Mouse (Mus musculus): ENCODE results near the gene Arfgef2. TPM values are rescaled to one million over a fixed set of nuclear protein-coding genes. Genes with fewer than 3 reads are reported as not detected.
A peak's percentile ranks its signal among the peaks of the same experiment; 100 is the strongest.

Arfgef2 gene
- polyA plus RNA-seq (2015; fragmentation: Nextera tagmentation; extraction: Ambion mirVana), result 2.9 and 3.0 TPM in 2 replicates

- Histone ChIP-seq H3K4me3 (peak within 1 kb of the TSS; percentile 76), H3K4me1 (peaks cover 8% of the 10 kb centered on the region; the same call in 1 of the 2 replicates), H3K36me3 (no peaks in the 10 kb centered on the region), H3K4me2 (replicated peaks) (peak within 1 kb of the TSS; percentile 84), H3K9ac (replicated peaks) (peak within 1 kb of the TSS; percentile 74), H3K27ac (replicated peaks) (peak within 1 kb of the TSS; percentile 56), H3K9me3 (no peaks in the 10 kb centered on the region), H3K27me3 (no peaks in the 10 kb centered on the region)
- peak; percentile 89 for ATAC-seq (replicated peaks)
- under 1% methylated on average over 76 of the region's 76 CpGs for WGBS
Observed at GRCm38 (mm10) chr2:166805250-166806172, at the start of gene Arfgef2. Gene Arfgef2, plus strand, starts transcription at chr2:166805588.

- Histone ChIP-seq H3K27ac (replicated peaks) (no peak overlapping the region), H3K9me3 (no peaks in the 10 kb centered on the region), H3K9ac (replicated peaks) (no peak overlapping the region), H3K36me3 (no peaks in the 10 kb centered on the region), H3K4me1 (no peaks in the 10 kb centered on the region), H3K27me3 (no peaks in the 10 kb centered on the region), H3K4me3 (no peak overlapping the region), H3K4me2 (replicated peaks) (no peak overlapping the region)
- WGBS, result 30% methylated on average over 3 of the region's 3 CpGs
- ATAC-seq (replicated peaks), result no peak
Observed at GRCm38 (mm10) chr2:166757969-166758368, 47.4 kb upstream of the Arfgef2 start.

- Histone ChIP-seq H3K4me2 (replicated peaks) (no peak overlapping the region), H3K27ac (replicated peaks) (peak overlapping the region; percentile 52), H3K9ac (replicated peaks) (no peak overlapping the region), H3K9me3 (no peaks in the 10 kb centered on the region), H3K4me1 (peaks cover 12% of the 10 kb centered on the region; the same call in 1 of the 2 replicates), H3K36me3 (no peaks in the 10 kb centered on the region), H3K4me3 (no peak overlapping the region), H3K27me3 (no peaks in the 10 kb centered on the region)
- no peak for ATAC-seq (replicated peaks)
- 34% methylated on average over 5 of the region's 5 CpGs for WGBS
Observed at GRCm38 (mm10) chr2:166764051-166764450, 41.3 kb upstream of the Arfgef2 start.

GRCm38 (mm10) chr2:166767591-166767990, 37.8 kb upstream of the Arfgef2 start:
- Histone ChIP-seq H3K27ac (replicated peaks) (no peak overlapping the region), H3K9ac (replicated peaks) (no peak overlapping the region), H3K9me3 (no peaks in the 10 kb centered on the region), H3K27me3 (no peaks in the 10 kb centered on the region), H3K4me1 (peaks cover 12% of the 10 kb centered on the region; the same call in 1 of the 2 replicates), H3K4me2 (replicated peaks) (no peak overlapping the region), H3K4me3 (no peak overlapping the region), H3K36me3 (no peaks in the 10 kb centered on the region)
- no peak for ATAC-seq (replicated peaks)
- WGBS, result 76% methylated on average over 9 of the region's 9 CpGs

GRCm38 (mm10) chr2:166771396-166771795, 34.0 kb upstream of the Arfgef2 start:
- no peaks in the 10 kb centered on the region for H3K9me3 ChIP-seq
- no peak overlapping the region for H3K9ac ChIP-seq (replicated peaks)
- 65% methylated on average over 11 of the region's 11 CpGs for WGBS
- H3K36me3 ChIP-seq, result no peaks in the 10 kb centered on the region
- no peaks in the 10 kb centered on the region for H3K27me3 ChIP-seq
- H3K27ac ChIP-seq (replicated peaks), result no peak overlapping the region
- no peaks in the 10 kb centered on the region for H3K4me1 ChIP-seq
- no peak overlapping the region for H3K4me3 ChIP-seq
- ATAC-seq (replicated peaks), result no peak
- H3K4me2 ChIP-seq (replicated peaks), result no peak overlapping the region

- H3K4me3 ChIP-seq, result no peak overlapping the region
- H3K9ac ChIP-seq (replicated peaks), result no peak overlapping the region
- H3K36me3 ChIP-seq, result no peaks in the 10 kb centered on the region
- no peak for ATAC-seq (replicated peaks)
- WGBS, result 77% methylated on average over 10 of the region's 10 CpGs
- H3K4me1 ChIP-seq, result no peaks in the 10 kb centered on the region
- no peaks in the 10 kb centered on the region for H3K9me3 ChIP-seq
- no peak overlapping the region for H3K27ac ChIP-seq (replicated peaks)
- no peak overlapping the region for H3K4me2 ChIP-seq (replicated peaks)
- H3K27me3 ChIP-seq, result no peaks in the 10 kb centered on the region
Observed at GRCm38 (mm10) chr2:166773587-166773986, 31.8 kb upstream of the Arfgef2 start.

GRCm38 (mm10) chr2:166774275-166774674, 31.1 kb upstream of the Arfgef2 start:
- no peak overlapping the region for H3K4me3 ChIP-seq
- no peak overlapping the region for H3K9ac ChIP-seq (replicated peaks)
- H3K4me2 ChIP-seq (replicated peaks), result no peak overlapping the region
- no peaks in the 10 kb centered on the region for H3K4me1 ChIP-seq
- H3K27ac ChIP-seq (replicated peaks), result no peak overlapping the region
- no peak for ATAC-seq (replicated peaks)
- no peaks in the 10 kb centered on the region for H3K9me3 ChIP-seq
- WGBS, result 78% methylated on average over 10 of the region's 10 CpGs
- no peaks in the 10 kb centered on the region for H3K27me3 ChIP-seq
- no peaks in the 10 kb centered on the region for H3K36me3 ChIP-seq

GRCm38 (mm10) chr2:166775357-166775893, 30.0 kb upstream of the Arfgef2 start:
- no peak overlapping the region for H3K9ac ChIP-seq (replicated peaks)

GRCm38 (mm10) chr2:166776272-166776671, 29.1 kb upstream of the Arfgef2 start:
- H3K27ac ChIP-seq (replicated peaks), result no peak overlapping the region
- H3K9me3 ChIP-seq, result no peaks in the 10 kb centered on the region
- no peak overlapping the region for H3K9ac ChIP-seq (replicated peaks)
- H3K4me2 ChIP-seq (replicated peaks), result no peak overlapping the region
- ATAC-seq (replicated peaks), result no peak
- no peaks in the 10 kb centered on the region for H3K27me3 ChIP-seq
- WGBS, result 29% methylated on average over 2 of the region's 2 CpGs
- no peak overlapping the region for H3K4me3 ChIP-seq
- no peaks in the 10 kb centered on the region for H3K36me3 ChIP-seq
- no peaks in the 10 kb centered on the region for H3K4me1 ChIP-seq

More at GRCm38 (mm10) chr2:166775357-166775893, 30.0 kb upstream of the Arfgef2 start:
- H3K27me3 ChIP-seq, result no peaks in the 10 kb centered on the region
- H3K4me3 ChIP-seq, result no peak overlapping the region
- H3K27ac ChIP-seq (replicated peaks), result no peak overlapping the region
- no peak overlapping the region for H3K4me2 ChIP-seq (replicated peaks)
- 72% methylated on average over 11 of the region's 11 CpGs for WGBS
- no peaks in the 10 kb centered on the region for H3K9me3 ChIP-seq
- H3K36me3 ChIP-seq, result no peaks in the 10 kb centered on the region
- no peak for ATAC-seq (replicated peaks)
- H3K4me1 ChIP-seq, result no peaks in the 10 kb centered on the region

GRCm38 (mm10) chr2:166779956-166780355, 25.4 kb upstream of the Arfgef2 start:
- Histone ChIP-seq H3K4me3 (no peak overlapping the region), H3K9me3 (no peaks in the 10 kb centered on the region), H3K27me3 (no peaks in the 10 kb centered on the region), H3K4me1 (no peaks in the 10 kb centered on the region), H3K9ac (replicated peaks) (no peak overlapping the region), H3K4me2 (replicated peaks) (no peak overlapping the region), H3K36me3 (no peaks in the 10 kb centered on the region), H3K27ac (replicated peaks) (no peak overlapping the region)
- ATAC-seq (replicated peaks), result no peak
- WGBS, result 78% methylated on average over 8 of the region's 8 CpGs

GRCm38 (mm10) chr2:166780980-166781578, 24.3 kb upstream of the Arfgef2 start:
- H3K9me3 ChIP-seq, result no peaks in the 10 kb centered on the region
- no peak overlapping the region for H3K27ac ChIP-seq (replicated peaks)
- no peak overlapping the region for H3K4me2 ChIP-seq (replicated peaks)
- no peaks in the 10 kb centered on the region for H3K27me3 ChIP-seq
- no peak overlapping the region for H3K9ac ChIP-seq (replicated peaks)
- peak; percentile 58; the same call in 1 of the 2 replicates for ATAC-seq (replicated peaks)
- WGBS, result 14% methylated on average over 9 of the region's 9 CpGs
- H3K4me1 ChIP-seq, result peaks cover 6% of the 10 kb centered on the region
- H3K36me3 ChIP-seq, result no peaks in the 10 kb centered on the region
- no peak overlapping the region for H3K4me3 ChIP-seq

- Histone ChIP-seq H3K36me3 (no peaks in the 10 kb centered on the region), H3K27ac (replicated peaks) (no peak overlapping the region), H3K4me1 (peaks cover 12% of the 10 kb centered on the region), H3K4me3 (no peak overlapping the region), H3K9me3 (no peaks in the 10 kb centered on the region), H3K9ac (replicated peaks) (no peak overlapping the region), H3K27me3 (no peaks in the 10 kb centered on the region), H3K4me2 (replicated peaks) (no peak overlapping the region)
- WGBS, result 75% methylated on average over 6 of the region's 6 CpGs
- ATAC-seq (replicated peaks), result no peak
Observed at GRCm38 (mm10) chr2:166784376-166784775, 21.0 kb upstream of the Arfgef2 start.

All from forebrain, embryonic 15.5 days (tissue).